Mouse (Mus musculus) B cell, adult 2 months (primary cell): ENCODE measurements around the gene Hoxb6.

Source experiments
- DNase-seq, 2 experiments: peaks; one replicate each; pipeline ENCODE4 v3.0.0; 2022

The Hoxb6 gene

GRCm38 (mm10) chr11:96286739-96287385 lies 5.4 kb upstream of the Hoxb6 start:
- DNase-seq: peak in 1 of 2 experiments; percentile 36

- DNase-seq: no peak
Measured at GRCm38 (mm10) chr11:96287411-96287810, 4.9 kb upstream of the Hoxb6 start.

- no peak for DNase-seq
Measured at GRCm38 (mm10) chr11:96288455-96289221, 3.6 kb upstream of the Hoxb6 start.

GRCm38 (mm10) chr11:96289293-96289692 lies 3.0 kb upstream of the Hoxb6 start:
- no peak for DNase-seq

- no peak for DNase-seq
Measured at GRCm38 (mm10) chr11:96289837-96290236, 2.4 kb upstream of the Hoxb6 start.

- no peak for DNase-seq
Measured at GRCm38 (mm10) chr11:96290705-96291355, 1.4 kb upstream of the Hoxb6 start.

- no peak for DNase-seq
Measured at GRCm38 (mm10) chr11:96292565-96293301, 457 bp downstream of the Hoxb6 start.

GRCm38 (mm10) chr11:96293302-96293921 lies 1.1 kb downstream of the Hoxb6 start:
- no peak for DNase-seq

- peak; percentile 83 to 85 for DNase-seq
Measured at GRCm38 (mm10) chr11:96294245-96295091, 2.2 kb downstream of the Hoxb6 start.

- DNase-seq: no peak
Measured at GRCm38 (mm10) chr11:96295092-96295835, 3.0 kb downstream of the Hoxb6 start.

GRCm38 (mm10) chr11:96296997-96297396 lies 4.7 kb downstream of the Hoxb6 start:
- DNase-seq: no peak

- no peak for DNase-seq
Measured at GRCm38 (mm10) chr11:96297428-96297827, 5.2 kb downstream of the Hoxb6 start.

- no peak for DNase-seq
Measured at GRCm38 (mm10) chr11:96297968-96298635, 5.8 kb downstream of the Hoxb6 start.

- no peak for DNase-seq
Measured at GRCm38 (mm10) chr11:96298895-96299667, 6.8 kb downstream of the Hoxb6 start.

GRCm38 (mm10) chr11:96299781-96300180 lies 7.5 kb downstream of the Hoxb6 start:
- DNase-seq: no peak

GRCm38 (mm10) chr11:96300354-96301063 lies 8.2 kb downstream of the Hoxb6 start:
- DNase-seq: no peak

GRCm38 (mm10) chr11:96301064-96301431 lies 8.8 kb downstream of the Hoxb6 start:
- DNase-seq: no peak

GRCm38 (mm10) chr11:96301837-96302236 lies 9.6 kb downstream of the Hoxb6 start:
- DNase-seq: no peak
